Mouse (Mus musculus) embryonic facial prominence, embryonic 12.5 days (tissue): Measurements from ENCODE around the gene Lysmd4. TPM values are rescaled to one million over a fixed set of nuclear protein-coding genes. Genes with fewer than 3 reads are reported as not detected.

ENCODE experiments used
- ATAC-seq: fragments of 200-750 bp; cut with Nextera tagmentation; 2 replicates; pipeline ENCODE4 v1.8.0; 2017; ENCODE audit not compliant: insufficient number of reproducible peaks, insufficient read depth, low FRiP score, low TSS enrichment
- H3K27ac ChIP-seq: fragments of 300-500 bp; sonication (generic); 2 replicates; pipeline ENCODE4 v1.5.1; 2016; ENCODE audit warnings: mild to moderate bottlenecking
- H3K27me3 ChIP-seq: fragments of 300-500 bp; sonication (generic); 2 replicates; pipeline ENCODE4 v1.6.1; 2016; ENCODE audit warnings: mild to moderate bottlenecking, moderate library complexity
- H3K36me3 ChIP-seq: fragments of 300-500 bp; sonication (generic); 2 replicates; pipeline ENCODE4 v1.6.1; 2016; ENCODE audit warnings: mild to moderate bottlenecking
- H3K4me1 ChIP-seq: fragments of 300-500 bp; sonication (generic); 2 replicates; pipeline ENCODE4 v1.6.1; 2016
- H3K4me2 ChIP-seq: fragments of 300-500 bp; sonication (generic); replicated peaks from 2 replicates; pipeline ENCODE4 v1.6.1; 2016; ENCODE audit warnings: mild to moderate bottlenecking, moderate library complexity
- H3K4me3 ChIP-seq: fragments of 300-500 bp; sonication (generic); 2 replicates; pipeline ENCODE4 v1.5.1; 2016; ENCODE audit warnings: mild to moderate bottlenecking
- H3K9ac ChIP-seq: fragments of 300-500 bp; sonication (generic); 2 replicates; pipeline ENCODE4 v1.6.1; 2016; ENCODE audit warnings: mild to moderate bottlenecking, moderate library complexity
- H3K9me3 ChIP-seq: fragments of 300-500 bp; sonication (generic); 2 replicates; pipeline ENCODE4 v1.6.1; 2016; ENCODE audit warnings: mild to moderate bottlenecking, moderate library complexity
- WGBS: fragments of 180-500 bp; shearing (Covaris S2); methylation state at CpG from one replicate; pipeline ENCODE4 v1.1.7; 2016; 5-methylcytosine and 5-hydroxymethylcytosine counted together
- polyA plus RNA-seq: library from polyadenylated mRNA; unstranded; fragments of >200 nt; fragmentation: Nextera tagmentation; extraction: Ambion mirVana; gene quantifications from 2 replicates; pipeline ENCODE4 v1.2.1, GENCODE M21; 2016

Lysmd4 gene
- polyA plus RNA-seq, 1 experiment from 2014 or later, result 18.6 TPM

DNA sequence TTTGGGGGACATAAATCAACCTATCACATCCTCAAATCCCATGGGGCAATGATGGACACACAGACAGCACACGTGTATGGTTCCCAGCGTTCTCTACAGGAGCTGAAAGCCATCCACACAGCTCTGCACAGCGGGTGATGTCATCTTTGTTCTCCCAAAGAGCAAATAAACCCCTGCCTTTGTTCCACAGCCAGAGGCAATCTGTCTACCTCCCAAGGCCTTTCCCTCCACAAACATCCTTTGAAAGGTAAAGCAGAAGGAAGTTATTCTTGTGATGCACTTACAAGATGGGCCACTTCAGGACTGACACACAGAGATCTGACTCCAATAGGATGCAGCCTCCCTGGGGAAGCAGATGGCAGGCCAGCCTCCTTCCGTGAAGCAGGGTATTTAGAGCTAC is 10.4 kb upstream of the Lysmd4 start:
- Histone ChIP-seq H3K9ac (no peak overlapping the region), H3K4me3 (no peak overlapping the region), H3K9me3 (no peaks in the 10 kb centered on the region), H3K4me1 (peaks cover 5% of the 10 kb centered on the region; the same call in 1 of the 2 replicates), H3K4me2 (no peak overlapping the region), H3K27me3 (no peaks in the 10 kb centered on the region), H3K27ac (no peak overlapping the region), H3K36me3 (no peaks in the 10 kb centered on the region)
- 66% methylated on average over 4 of the region's 4 CpGs for WGBS
- no peak for ATAC-seq

DNA sequence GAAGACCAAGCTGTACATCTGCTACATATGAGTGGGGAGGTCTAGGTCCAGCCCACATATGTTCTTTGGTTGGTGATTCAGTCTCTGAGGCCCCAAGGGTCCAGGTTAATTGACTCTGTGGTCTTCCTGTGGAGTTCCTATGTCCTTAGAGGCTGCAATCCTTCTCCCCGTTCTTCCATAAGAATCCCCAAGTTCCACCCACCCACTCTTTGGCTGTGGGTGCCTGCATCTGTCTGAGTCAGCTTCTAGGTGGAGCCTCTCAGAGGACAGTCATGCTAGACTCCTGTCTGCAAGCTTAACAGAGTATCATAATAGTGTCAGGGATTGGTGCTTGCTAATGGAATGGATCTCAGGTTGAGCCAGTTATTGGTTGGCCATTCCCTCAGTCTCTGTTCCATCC is 8.8 kb upstream of the Lysmd4 start:
- no peak overlapping the region for H3K9ac ChIP-seq
- no peak overlapping the region for H3K4me3 ChIP-seq
- H3K27ac ChIP-seq, result no peak overlapping the region
- no peaks in the 10 kb centered on the region for H3K36me3 ChIP-seq
- no peak for ATAC-seq
- H3K4me1 ChIP-seq, result no peaks in the 10 kb centered on the region
- WGBS, result 91% methylated on average over 1 of the region's 1 CpGs
- H3K27me3 ChIP-seq, result no peaks in the 10 kb centered on the region
- H3K9me3 ChIP-seq, result no peaks in the 10 kb centered on the region
- no peak overlapping the region for H3K4me2 ChIP-seq

DNA sequence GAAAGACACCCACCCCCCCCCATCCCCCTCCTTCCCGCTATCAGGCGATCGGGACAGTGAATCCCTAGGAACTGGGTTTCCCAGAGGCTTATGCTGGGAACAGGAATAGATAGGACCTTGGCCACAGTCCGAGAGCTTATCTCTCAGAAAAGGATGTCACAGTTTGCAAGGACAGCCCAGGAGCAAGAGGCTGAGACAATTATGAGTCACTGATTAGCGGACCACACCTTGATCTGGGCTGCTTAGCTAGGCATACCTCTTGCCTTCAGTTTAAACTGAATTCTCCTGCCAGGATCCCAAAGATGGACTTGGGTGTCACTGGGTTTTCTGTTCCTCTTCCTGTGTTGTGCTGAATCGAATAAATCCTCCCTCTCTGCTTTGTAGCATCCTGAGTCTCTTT is 6.0 kb upstream of the Lysmd4 start:
- Histone ChIP-seq H3K36me3 (no peaks in the 10 kb centered on the region), H3K4me2 (no peak overlapping the region), H3K9ac (no peak overlapping the region), H3K27me3 (no peaks in the 10 kb centered on the region), H3K4me3 (no peak overlapping the region), H3K9me3 (no peaks in the 10 kb centered on the region), H3K4me1 (no peaks in the 10 kb centered on the region), H3K27ac (no peak overlapping the region)
- no peak for ATAC-seq
- 82% methylated on average over 6 of the region's 6 CpGs for WGBS

DNA sequence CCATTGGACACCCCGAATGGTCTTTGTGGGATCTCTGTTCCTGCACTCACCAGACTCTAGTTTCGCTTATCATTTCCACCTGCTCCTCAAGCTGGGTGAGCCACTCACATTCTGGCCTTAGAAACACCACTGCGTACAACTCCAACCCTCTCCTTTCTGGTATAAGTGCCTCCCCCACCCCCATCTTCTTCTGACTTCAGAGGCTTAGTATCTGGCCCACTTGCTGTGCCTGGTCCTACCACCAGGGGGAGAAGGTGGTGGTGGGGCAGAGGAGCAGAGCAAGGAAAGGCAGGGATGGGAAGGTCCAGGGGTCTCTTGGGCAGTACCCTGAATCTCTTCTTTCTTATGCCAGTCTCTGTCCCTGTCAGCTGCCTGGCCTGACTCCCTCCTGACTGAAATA is 5.3 kb upstream of the Lysmd4 start:
- H3K36me3 ChIP-seq, result no peaks in the 10 kb centered on the region
- H3K4me2 ChIP-seq, result no peak overlapping the region
- no peak for ATAC-seq
- H3K4me3 ChIP-seq, result no peak overlapping the region
- no peaks in the 10 kb centered on the region for H3K9me3 ChIP-seq
- H3K4me1 ChIP-seq, result no peaks in the 10 kb centered on the region
- WGBS, result 77% methylated on average over 3 of the region's 3 CpGs
- no peaks in the 10 kb centered on the region for H3K27me3 ChIP-seq
- no peak overlapping the region for H3K9ac ChIP-seq
- no peak overlapping the region for H3K27ac ChIP-seq

DNA sequence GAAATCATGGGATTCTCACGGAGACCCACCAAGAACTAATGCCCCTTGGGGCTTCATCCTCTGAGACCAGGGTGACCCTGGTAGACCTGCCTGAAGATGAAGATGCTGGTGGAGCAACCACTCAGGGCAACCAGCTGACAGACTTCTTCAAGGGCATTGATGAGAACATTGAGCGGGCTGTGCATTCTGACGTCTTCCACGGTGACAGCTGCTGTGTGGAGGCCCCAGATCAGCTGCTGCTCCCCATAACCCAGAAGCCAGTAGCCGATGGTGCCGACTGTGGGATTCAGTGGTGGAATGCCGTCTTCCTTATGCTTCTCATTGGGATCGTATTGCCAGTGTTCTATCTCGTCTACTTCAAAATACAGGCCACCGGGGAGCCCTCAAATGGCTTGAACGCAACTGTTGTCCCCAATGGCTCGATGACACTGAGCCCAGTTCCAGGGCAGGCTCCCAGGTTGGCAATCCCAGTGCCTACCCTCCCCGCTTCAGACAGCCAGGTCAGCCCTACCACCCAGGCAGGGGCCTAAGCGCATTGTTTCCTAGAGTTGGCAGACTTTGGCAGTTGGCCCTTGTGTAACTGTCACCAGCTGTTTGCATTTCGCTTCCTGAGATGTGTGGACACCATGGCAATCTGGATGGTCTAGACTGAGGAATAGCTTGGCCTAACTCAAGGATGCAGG is 3.7 kb downstream of the Lysmd4 start:
- Histone ChIP-seq H3K27me3 (no peaks in the 10 kb centered on the region), H3K36me3 (peaks cover 18% of the 10 kb centered on the region), H3K4me1 (peaks cover 15% of the 10 kb centered on the region), H3K4me3 (no peak overlapping the region), H3K4me2 (no peak overlapping the region), H3K9ac (no peak overlapping the region), H3K9me3 (no peaks in the 10 kb centered on the region), H3K27ac (no peak overlapping the region)
- 90% methylated on average over 15 of the region's 15 CpGs for WGBS
- ATAC-seq, result no peak

GRCm38 (mm10) chr7:67227538-67227937 is 5.2 kb downstream of the Lysmd4 start:
- Histone ChIP-seq H3K27me3 (no peaks in the 10 kb centered on the region), H3K4me1 (peaks cover 15% of the 10 kb centered on the region), H3K9me3 (no peaks in the 10 kb centered on the region), H3K4me2 (no peak overlapping the region), H3K4me3 (no peak overlapping the region), H3K27ac (no peak overlapping the region), H3K36me3 (peaks cover 28% of the 10 kb centered on the region), H3K9ac (no peak overlapping the region)
- WGBS, result 81% methylated on average over 1 of the region's 1 CpGs
- ATAC-seq, result no peak

GRCm38 (mm10) chr7:67228390-67228789 is 6.0 kb downstream of the Lysmd4 start:
- H3K27ac ChIP-seq, result no peak overlapping the region
- no peak overlapping the region for H3K4me3 ChIP-seq
- no peaks in the 10 kb centered on the region for H3K27me3 ChIP-seq
- H3K9ac ChIP-seq, result no peak overlapping the region
- no peak for ATAC-seq
- H3K9me3 ChIP-seq, result no peaks in the 10 kb centered on the region
- no peak overlapping the region for H3K4me2 ChIP-seq
- WGBS, result 58% methylated on average over 3 of the region's 3 CpGs
- H3K36me3 ChIP-seq, result peaks cover 28% of the 10 kb centered on the region
- peaks cover 8% of the 10 kb centered on the region; the same call in 1 of the 2 replicates for H3K4me1 ChIP-seq

GRCm38 (mm10) chr7:67228891-67229602 is 6.7 kb downstream of the Lysmd4 start:
- H3K4me2 ChIP-seq, result no peak overlapping the region
- no peak overlapping the region for H3K27ac ChIP-seq
- no peaks in the 10 kb centered on the region for H3K9me3 ChIP-seq
- no peak overlapping the region for H3K9ac ChIP-seq
- H3K36me3 ChIP-seq, result peaks cover 28% of the 10 kb centered on the region
- H3K4me3 ChIP-seq, result no peak overlapping the region
- WGBS, result 79% methylated on average over 5 of the region's 5 CpGs
- H3K27me3 ChIP-seq, result no peaks in the 10 kb centered on the region
- peak; percentile 52; the same call in 1 of the 2 replicates for ATAC-seq
- 0 out of 2 replicates have a peak, but pooled peaks cover 2% of the 10 kb centered on the region for H3K4me1 ChIP-seq

DNA sequence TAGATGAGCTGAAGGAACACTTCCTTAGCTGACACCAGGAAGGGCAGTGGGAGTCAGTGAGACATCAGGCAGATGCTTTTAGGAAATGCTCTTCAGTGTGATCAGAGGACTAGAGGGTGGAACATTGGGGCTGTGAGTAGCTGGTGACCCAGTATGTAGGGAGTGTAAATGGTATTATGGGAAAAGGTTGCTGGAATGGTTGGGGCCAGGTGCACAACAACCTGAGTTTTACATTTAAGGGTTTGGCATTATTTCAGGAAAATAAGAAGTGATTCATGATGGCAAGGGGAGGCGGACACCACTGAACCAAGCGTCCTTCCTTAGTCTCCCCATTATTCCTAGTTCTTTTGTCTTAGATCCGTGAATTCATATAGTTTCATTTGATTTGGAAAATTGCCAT is 7.4 kb downstream of the Lysmd4 start:
- Histone ChIP-seq H3K4me2 (no peak overlapping the region), H3K36me3 (peaks cover 35% of the 10 kb centered on the region), H3K9ac (no peak overlapping the region), H3K9me3 (no peaks in the 10 kb centered on the region), H3K27me3 (no peaks in the 10 kb centered on the region), H3K27ac (no peak overlapping the region), H3K4me1 (no peaks in the 10 kb centered on the region), H3K4me3 (no peak overlapping the region)
- 87% methylated on average over 3 of the region's 3 CpGs for WGBS
- ATAC-seq, result no peak

DNA sequence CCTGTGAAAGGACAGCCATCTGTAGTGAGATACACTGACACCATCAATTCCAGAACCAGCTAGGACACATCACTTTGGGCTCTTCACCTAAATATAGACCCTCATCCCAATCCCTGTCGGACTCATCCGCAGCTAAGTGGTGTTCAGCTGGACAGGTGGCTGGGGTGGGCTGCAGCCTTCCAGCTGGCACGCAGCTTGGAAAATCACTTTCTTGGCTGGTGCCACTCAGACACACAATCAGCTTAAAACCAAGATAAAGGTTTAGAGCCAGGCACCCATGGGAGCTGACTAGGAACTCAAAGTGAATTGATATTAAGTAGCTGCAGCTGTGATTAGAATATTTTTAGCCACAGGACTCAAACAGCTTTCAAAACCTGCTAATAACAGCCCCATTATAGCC is 7.9 kb downstream of the Lysmd4 start:
- Histone ChIP-seq H3K9ac (no peak overlapping the region), H3K4me1 (no peaks in the 10 kb centered on the region), H3K9me3 (no peaks in the 10 kb centered on the region), H3K27ac (no peak overlapping the region), H3K4me2 (no peak overlapping the region), H3K27me3 (no peaks in the 10 kb centered on the region), H3K36me3 (peaks cover 37% of the 10 kb centered on the region), H3K4me3 (no peak overlapping the region)
- ATAC-seq, result no peak
- WGBS, result 84% methylated on average over 3 of the region's 3 CpGs

DNA sequence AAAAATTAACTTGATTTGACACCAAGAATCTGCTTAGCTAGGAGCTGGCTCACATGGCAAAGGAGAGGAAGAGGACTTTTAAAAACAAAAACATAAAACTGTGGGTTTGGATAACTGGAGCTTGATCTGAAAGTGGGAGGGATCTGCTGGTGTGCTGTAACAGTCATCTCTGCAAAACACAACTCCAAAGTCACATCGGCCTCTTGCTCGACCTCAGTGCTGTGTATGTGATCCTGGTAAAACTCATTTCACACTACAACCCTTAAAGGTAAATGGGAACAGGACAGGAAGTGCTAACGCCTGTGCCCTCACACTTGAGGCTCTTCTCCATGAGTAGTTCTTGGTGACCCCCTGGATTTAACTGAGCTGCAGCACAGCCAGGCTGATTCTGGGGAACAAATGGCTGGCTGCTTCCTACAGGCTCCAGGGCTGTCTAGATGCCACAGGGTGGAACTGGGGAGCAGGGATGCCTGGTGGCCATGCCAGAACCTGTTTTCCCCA is 8.3 kb downstream of the Lysmd4 start:
- Histone ChIP-seq H3K27me3 (no peaks in the 10 kb centered on the region), H3K4me3 (no peak overlapping the region), H3K9me3 (no peaks in the 10 kb centered on the region), H3K36me3 (peaks cover 38% of the 10 kb centered on the region), H3K4me1 (no peaks in the 10 kb centered on the region), H3K9ac (no peak overlapping the region), H3K4me2 (no peak overlapping the region), H3K27ac (no peak overlapping the region)
- 80% methylated on average over 3 of the region's 3 CpGs for WGBS
- ATAC-seq, result no peak

DNA sequence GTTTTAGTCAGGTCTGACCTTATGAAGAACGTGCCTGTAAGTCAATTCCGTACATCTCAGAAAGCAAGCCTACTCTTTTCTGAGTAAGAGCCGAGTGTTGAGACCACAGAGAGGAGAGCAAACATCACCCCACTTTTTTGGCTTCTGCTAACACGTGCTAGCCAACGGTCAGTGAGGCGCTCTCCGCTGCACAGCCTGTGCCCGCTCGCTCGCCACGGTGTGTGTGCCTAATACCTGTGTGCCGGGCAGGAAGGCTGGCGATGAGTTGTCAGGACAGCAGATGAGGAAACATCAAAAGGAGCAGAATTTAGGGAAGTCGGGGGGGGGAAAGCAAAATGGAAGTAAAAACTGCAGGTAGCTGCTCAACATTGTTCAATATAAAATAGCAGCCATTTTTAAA is 10.2 kb downstream of the Lysmd4 start:
- Histone ChIP-seq H3K9ac (no peak overlapping the region), H3K27ac (no peak overlapping the region), H3K4me2 (no peak overlapping the region), H3K4me3 (no peak overlapping the region), H3K36me3 (peaks cover 43% of the 10 kb centered on the region), H3K9me3 (no peaks in the 10 kb centered on the region), H3K4me1 (no peaks in the 10 kb centered on the region), H3K27me3 (no peaks in the 10 kb centered on the region)
- WGBS, result 95% methylated on average over 14 of the region's 14 CpGs
- no peak for ATAC-seq
